Mouse (Mus musculus) adrenal gland, postnatal 14 days (tissue): ENCODE data around the gene Dpagt1. TPM values are rescaled to one million over a fixed set of nuclear protein-coding genes. Genes with fewer than 3 reads are reported as not detected.
"Not testable (repeated sequence)": the region's sequence is repeated elsewhere in the genome, so short reads cannot be mapped to it uniquely, and the experiment has no call there.

Experiments
- DNase-seq: peaks from one replicate; pipeline ENCODE4 v3.0.0; 2021; ENCODE audit warnings: mixed read lengths
- long read RNA-seq, 2 experiments: library from polyadenylated mRNA; stranded (forward); transcript quantifications; one replicate each; pipeline ENCODE4 v2.0.0; 2021
- total RNA-seq: library from RNA; stranded (reverse); gene quantifications from 2 replicates; pipeline ENCODE4 v1.2.3, GENCODE M21; 2021

Gene Dpagt1
- 27.1 and 29.5 TPM in 2 replicates for total RNA-seq
- long read RNA-seq, experiment 1, transcript Dpagt1-201 (9 exons, 2,205 nt): major isoform, 55 of 69 reads
- long read RNA-seq, experiment 1, partial matches to known transcripts: 5 of 69 reads
- long read RNA-seq, experiment 1, other reads (novel, unspliced or antisense): 8 of 69 reads
- long read RNA-seq, experiment 2, transcript Dpagt1-201 (9 exons, 2,205 nt): major isoform, 29 of 38 reads
- long read RNA-seq, experiment 2, partial matches to known transcripts: 0 of 38 reads
- long read RNA-seq, experiment 2, other reads (novel, unspliced or antisense): 6 of 38 reads

- no peak for DNase-seq
These were observed at the start of gene Dpagt1 for GRCm38 (mm10) chr9:44325768-44326370. Dpagt1 (plus strand) TSS chr9:44326019.

GRCm38 (mm10) chr9:44283183-44283582 is 42.6 kb upstream of the Dpagt1 start:
- DNase-seq: peak; percentile 78

GRCm38 (mm10) chr9:44286256-44286850 is 39.5 kb upstream of the Dpagt1 start:
- no peak for DNase-seq

- peak; percentile 22 for DNase-seq
These were observed 38.8 kb upstream of the Dpagt1 start for GRCm38 (mm10) chr9:44287003-44287400.

GRCm38 (mm10) chr9:44287401-44288075 is 38.3 kb upstream of the Dpagt1 start:
- DNase-seq: peak; percentile 80

- peak; percentile 62 for DNase-seq
These were observed 37.5 kb upstream of the Dpagt1 start, which contains the start of gene Abcg4 for GRCm38 (mm10) chr9:44288076-44288958. Abcg4 (minus strand) TSS chr9:44288615.

- peak; percentile 27 for DNase-seq
These were observed 36.9 kb upstream of the Dpagt1 start for GRCm38 (mm10) chr9:44288959-44289291.

- peak; percentile 56 for DNase-seq
These were observed 33.3 kb upstream of the Dpagt1 start for GRCm38 (mm10) chr9:44292490-44292889.

- not testable (repeated sequence) for DNase-seq
These were observed 25.8 kb upstream of the Dpagt1 start for GRCm38 (mm10) chr9:44300001-44300400.

GRCm38 (mm10) chr9:44305466-44306079 is 20.2 kb upstream of the Dpagt1 start, which contains the start of gene Hinfp:
Hinfp (minus strand) TSS chr9:44305671.
- DNase-seq: peak; percentile 99

GRCm38 (mm10) chr9:44306532-44306931 is 19.3 kb upstream of the Dpagt1 start:
- DNase-seq: no peak

- no peak for DNase-seq
These were observed 18.6 kb upstream of the Dpagt1 start for GRCm38 (mm10) chr9:44307248-44307647.

GRCm38 (mm10) chr9:44309756-44310155 is 16.1 kb upstream of the Dpagt1 start:
- peak; percentile 33 for DNase-seq

GRCm38 (mm10) chr9:44310750-44311135 is 15.1 kb upstream of the Dpagt1 start:
- no peak for DNase-seq

GRCm38 (mm10) chr9:44311136-44312134 is 14.4 kb upstream of the Dpagt1 start:
- peak; percentile 45 for DNase-seq

GRCm38 (mm10) chr9:44313476-44314256 is 12.2 kb upstream of the Dpagt1 start:
- no peak for DNase-seq

GRCm38 (mm10) chr9:44314257-44314547 is 11.6 kb upstream of the Dpagt1 start:
- DNase-seq: no peak

GRCm38 (mm10) chr9:44314910-44315309 is 10.9 kb upstream of the Dpagt1 start:
- no peak for DNase-seq

GRCm38 (mm10) chr9:44317452-44317851 is 8.4 kb upstream of the Dpagt1 start:
- no peak for DNase-seq
